Mouse (Mus musculus) B cell, adult 2 months (primary cell): ENCODE measurements around the gene Drosha.
"Not testable (repeated sequence)": the region's sequence is repeated elsewhere in the genome, so short reads cannot be mapped to it uniquely, and the experiment has no call there.

Source experiments
- DNase-seq, 2 experiments: peaks; one replicate each; pipeline ENCODE4 v3.0.0; 2022

Drosha gene

DNA sequence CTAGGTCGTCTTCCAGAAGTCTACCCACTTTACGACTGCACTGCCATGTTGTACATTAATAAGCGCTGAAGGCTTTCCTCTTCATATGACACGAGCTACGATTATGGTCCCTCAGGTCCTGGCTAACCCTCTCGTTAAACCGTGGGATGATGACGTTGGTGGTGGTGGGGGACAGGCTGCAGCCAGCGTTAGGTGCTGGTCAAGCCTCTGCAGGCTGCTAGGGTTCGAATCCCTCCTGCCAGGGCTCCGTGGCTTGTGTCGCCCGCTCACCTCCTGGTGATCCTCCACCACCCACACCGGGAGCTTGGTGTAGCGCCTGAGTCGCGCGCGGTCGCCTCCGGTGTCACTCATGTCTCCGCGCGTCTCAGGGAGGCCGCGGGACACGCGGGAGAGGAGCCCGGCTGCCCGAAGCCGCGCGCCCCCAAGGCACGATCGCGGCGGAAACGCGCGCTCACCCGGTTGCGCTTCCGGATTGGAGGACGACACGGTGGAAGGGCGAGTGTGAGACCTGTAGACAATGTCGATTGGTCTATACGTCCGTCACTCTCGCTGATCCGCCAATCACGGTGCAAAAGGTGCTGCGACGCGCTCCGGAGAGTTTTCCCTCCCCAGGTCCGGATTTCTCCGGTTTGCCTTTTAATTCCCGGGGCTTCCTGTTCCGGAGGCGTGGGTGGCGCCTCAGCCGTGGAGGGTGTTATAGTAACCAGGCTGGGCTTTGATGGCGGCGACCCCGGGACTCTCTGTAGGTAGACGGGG lies at the start of gene Drosha, which contains the start of gene 6030458C11Rik:
Drosha (plus strand) TSS at position 619 of the 756 bp plus-strand sequence.
6030458C11Rik (minus strand) TSS at position 453 of the 756 bp plus-strand sequence.
- DNase-seq = peak; percentile 91

DNA sequence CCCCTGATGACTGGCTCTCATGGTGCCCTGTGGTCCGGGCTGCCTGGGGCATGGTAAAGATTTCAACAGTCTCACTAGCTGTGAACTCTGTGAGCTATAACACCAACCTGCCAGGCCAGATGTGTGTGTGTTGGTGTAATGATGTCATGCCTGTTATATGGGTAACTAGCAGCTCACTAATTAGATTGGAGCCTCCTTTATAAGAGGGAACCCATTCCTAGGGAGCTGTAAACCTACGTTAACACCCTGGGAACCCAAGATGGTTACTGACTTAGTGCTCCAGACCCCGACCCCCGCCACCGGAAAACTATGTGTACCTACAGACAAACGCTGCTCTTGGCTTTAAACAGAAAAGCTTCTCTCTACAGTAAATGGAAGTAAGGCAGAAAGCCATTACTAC lies 43.3 kb upstream of the Drosha start:
- no peak for DNase-seq

- DNase-seq = no peak
Measured at GRCm38 (mm10) chr15:12781729-12782326, 42.8 kb upstream of the Drosha start.

DNA sequence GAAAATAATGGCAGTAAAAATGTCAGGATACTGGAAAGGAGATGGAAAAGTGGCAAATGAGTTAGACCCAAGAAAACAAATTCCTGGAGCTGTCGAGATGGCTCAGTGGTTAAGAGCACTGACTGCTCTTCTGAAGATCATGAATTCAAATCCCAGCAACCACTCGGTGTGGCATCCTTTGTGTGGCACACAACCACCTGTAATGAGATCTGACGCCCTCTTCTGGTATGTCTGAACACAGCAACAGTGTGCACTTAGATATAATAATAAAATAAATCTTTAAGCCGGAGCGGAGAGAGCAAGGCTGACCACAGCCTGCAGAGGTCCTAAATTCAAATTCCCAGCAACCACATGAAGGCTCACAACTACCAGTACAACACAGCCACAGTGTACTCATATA lies 36.1 kb upstream of the Drosha start:
- no peak for DNase-seq

GRCm38 (mm10) chr15:12789406-12789867 lies 35.2 kb upstream of the Drosha start:
- DNase-seq = no peak

GRCm38 (mm10) chr15:12794311-12794710 lies 30.3 kb upstream of the Drosha start:
- DNase-seq = no peak

- peak; percentile 70 to 75 for DNase-seq
Measured at GRCm38 (mm10) chr15:12795457-12795894, 29.1 kb upstream of the Drosha start.

DNA sequence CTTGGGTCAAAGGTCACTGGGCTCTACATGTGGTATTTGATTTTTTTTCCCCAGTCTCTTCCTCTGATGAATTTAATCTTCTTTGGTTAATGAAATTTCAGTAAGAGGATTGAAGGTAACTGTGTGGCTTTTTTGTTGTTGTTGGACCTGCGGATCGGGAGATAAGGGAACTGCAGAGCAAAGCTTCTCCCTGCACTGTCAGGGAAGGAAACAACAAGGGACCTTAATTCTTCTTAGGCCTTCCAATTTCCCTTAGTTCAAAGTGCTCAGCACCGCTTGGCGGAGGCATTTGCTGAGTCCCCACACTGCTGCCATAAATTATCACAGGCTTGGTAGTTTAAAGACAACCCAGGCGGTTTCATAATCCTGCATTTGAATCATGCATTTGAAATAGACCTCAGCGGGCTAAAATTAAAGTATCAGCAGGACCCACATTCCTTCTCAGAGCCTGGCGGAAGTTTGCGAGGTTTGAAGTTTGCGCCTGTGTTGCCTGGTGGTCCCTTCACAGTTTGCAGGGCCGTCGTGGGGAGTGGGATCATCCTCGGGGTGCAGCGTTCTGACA lies 28.6 kb upstream of the Drosha start:
- no peak for DNase-seq

DNA sequence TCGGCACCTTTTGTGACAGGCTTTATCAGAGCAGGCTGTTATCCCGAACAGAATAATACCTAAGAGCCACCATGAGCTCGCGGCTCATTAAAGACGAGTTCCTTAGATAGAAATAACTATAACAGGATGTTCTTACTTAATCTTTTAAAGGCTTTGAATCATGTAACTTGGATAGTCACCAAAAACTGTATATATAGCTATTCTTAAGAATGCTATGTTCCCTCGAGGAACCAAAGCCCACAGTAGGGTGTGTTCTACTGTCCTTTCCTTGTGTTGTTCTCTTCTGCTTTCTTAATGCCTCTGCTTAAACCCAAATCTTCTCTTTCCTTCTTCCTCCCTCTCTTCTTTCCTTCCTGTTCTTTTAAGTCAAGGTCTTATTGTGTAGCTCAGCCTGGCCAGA lies 26.6 kb upstream of the Drosha start:
- no peak for DNase-seq

DNA sequence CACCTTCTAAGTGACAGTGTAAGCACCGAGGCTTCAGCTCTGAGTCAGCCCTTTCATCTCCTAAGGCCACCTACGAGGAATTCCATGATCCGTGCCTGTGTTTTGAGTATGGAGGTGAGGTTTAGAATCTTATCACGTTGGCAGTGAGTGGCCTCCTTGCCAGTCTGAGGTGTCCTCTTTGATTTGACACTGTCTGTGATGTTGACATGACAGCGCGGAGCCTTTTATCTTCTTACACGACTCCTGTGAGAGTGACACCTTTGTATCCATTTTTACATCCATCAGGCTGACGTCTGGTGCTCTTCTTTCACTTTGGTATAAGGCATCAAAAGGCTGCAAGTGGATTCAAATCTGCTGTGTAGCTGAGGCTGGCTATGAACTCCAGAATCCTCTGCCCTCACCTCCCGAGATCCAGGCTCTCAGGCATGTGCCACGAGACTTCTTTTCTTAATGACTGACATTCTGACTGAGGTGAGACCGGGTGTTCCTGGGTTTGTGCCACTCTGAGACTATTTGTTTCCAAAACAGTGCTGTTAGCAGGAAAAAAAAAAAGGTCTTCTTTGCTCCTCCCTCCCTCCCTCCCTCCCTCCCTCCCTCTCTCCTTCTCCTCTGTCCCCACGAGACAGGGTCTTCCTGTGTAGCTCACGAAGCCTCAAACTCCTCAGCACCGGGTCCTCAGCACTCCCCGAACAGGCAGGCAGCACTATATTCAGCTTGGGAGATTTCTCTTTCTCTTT lies 24.0 kb upstream of the Drosha start:
- no peak for DNase-seq

GRCm38 (mm10) chr15:12801142-12801506 lies 23.5 kb upstream of the Drosha start:
- not testable (repeated sequence) for DNase-seq

DNA sequence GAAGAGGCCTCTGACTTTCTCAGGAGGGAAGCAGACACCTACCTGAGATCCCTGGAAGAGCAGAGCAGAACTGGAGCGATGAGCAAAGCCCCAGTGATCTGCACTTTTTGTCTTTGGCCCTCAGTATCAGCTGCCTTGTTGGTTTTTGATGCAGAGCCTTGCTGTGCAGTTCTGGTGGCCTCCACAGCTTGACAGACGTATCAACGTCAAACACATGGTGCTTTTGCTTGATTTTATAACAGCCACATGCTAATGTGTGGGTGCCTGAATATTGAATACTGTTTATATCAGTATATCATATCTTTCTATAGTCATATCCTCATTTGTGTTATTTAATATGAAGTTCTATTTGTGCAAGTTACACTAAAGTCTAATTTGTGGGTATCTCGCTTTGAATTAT lies 19.5 kb upstream of the Drosha start:
- no peak for DNase-seq

DNA sequence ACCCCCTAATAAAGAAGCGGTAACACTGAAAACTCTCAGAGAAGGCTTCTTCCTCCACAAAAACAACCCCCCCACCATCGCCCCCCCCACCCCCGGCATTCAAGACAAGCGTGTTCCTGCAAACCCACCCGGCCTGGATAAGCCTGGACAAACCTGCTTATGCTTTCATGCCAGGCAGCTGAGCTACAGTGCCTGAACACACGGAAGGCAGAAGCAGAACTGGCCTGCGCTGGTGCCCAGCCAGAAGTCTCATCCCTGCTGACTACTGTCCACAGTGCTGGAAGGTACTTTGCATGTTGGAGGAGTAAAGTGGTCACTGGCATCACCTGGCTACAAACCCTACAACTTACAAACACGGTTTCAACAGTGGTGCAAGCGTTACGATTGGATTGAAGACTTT lies 17.5 kb upstream of the Drosha start:
- no peak for DNase-seq

- DNase-seq = no peak
Measured at GRCm38 (mm10) chr15:12809305-12809704, 15.3 kb upstream of the Drosha start.

DNA sequence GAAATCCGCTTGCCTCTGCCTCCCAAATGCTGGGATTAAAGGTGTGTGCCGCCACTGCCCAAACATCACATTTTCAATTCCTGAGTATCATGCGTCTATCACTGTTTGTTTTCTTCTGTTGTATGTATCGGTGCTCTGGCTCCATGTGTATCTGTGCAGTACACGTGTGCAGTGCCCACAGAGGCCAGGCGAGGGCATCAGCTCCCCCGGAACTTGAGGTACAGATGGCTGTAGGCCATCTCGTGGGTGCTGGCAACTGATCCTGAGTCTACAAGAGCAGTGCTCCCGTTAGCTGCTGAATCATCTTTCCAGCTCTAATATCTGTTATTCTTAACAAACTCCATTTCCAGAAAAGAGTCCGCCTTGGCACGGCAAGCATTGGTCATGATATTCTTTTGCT lies 12.0 kb upstream of the Drosha start:
- DNase-seq = no peak

DNA sequence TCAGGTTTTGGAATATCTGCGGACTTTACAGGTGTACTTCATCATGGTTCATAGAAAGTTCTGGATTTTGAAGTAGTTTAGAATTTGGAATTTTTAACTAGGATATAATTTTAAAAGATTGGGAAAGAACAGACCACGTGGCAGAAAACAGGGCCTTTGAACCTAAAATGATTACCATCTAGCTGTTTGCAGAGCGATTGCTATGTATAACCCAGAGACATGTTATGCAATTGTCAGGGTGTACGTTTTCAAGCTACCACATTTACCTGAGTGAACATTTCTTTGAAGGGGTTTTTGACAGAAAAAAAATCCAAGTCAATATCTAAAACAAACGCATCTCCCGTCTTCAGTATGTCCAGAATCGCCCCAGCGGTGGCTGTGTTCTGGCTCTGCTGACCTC lies 7.0 kb upstream of the Drosha start:
- no peak for DNase-seq

DNA sequence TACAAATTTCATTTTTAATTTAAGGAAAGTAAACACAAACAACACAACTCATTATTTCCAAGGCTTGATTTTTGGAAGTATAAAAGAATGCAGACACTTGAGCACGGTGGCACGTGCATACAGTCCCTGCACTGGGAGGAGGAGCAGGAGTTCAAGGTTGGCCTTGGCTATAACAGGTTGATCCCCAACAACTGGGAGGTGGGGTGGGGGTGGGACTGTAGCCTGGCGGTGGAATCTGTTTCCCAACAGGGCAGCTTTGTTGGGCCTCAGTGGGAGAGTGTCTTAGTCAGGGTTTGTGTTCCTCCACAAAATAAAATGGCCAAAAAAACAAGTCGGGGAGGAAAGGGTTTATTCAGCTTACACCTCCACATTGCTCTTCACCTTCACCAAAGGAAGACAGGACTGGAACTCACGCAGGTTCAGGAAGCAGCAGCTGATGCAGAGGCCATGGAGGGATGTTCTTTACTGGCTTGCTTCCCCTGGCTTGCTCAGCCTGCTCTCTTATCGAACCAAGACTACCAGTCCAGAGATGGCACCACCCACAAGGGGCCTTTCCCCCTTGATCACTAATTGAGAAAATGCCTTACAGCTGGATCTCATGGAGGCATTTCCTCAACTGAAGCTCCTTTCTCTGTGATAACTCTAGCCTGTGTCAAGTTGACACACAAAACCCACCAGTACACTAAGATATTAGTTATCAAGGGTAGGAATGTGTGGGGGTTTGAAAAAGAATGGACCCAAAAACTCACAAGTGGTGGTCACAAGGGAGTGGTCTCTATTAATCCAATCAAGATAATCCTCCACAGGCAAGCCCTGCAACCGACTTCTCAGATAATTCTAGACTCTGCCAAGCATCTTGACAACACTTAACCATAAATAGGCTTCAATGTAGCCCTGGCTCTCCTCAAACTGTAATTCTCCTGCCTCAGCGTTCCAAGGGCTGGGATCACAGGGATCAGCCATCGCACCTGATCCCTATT lies 1.9 kb upstream of the Drosha start:
- DNase-seq = no peak

DNA sequence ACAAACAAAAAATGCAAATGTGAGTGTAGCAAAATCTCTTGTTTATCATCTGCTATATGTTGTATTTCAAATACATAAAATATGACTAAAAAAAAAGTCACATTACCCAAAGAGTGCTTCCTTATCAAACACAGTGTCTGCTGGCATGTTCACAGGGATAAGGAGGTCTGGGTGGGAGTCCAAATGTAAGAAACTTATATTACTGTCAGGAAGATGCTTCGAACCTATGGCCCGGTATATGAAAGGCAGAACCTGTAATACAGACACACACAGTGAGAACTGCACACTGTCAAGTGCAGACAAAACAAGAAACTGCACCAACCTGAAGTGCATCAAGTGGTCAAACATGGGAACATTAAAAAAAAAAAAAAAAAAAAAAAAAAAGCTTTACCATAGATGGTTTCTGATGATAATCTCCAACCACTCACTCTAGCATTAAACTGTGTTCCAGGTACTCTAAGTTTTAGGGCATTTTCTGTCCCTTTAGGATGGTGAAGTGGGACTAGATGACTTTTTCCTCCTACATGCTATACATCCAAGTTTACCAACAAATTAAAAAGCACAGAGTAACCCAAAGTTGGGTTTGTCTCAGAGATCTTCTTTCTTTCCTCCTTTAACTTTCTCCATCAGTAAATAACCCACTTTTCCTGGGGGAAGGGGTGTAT lies 1.0 kb upstream of the Drosha start:
- DNase-seq = no peak

- peak in 1 of 2 experiments; percentile 59 for DNase-seq
Measured at GRCm38 (mm10) chr15:12824965-12825364, 350 bp downstream of the Drosha start.

DNA sequence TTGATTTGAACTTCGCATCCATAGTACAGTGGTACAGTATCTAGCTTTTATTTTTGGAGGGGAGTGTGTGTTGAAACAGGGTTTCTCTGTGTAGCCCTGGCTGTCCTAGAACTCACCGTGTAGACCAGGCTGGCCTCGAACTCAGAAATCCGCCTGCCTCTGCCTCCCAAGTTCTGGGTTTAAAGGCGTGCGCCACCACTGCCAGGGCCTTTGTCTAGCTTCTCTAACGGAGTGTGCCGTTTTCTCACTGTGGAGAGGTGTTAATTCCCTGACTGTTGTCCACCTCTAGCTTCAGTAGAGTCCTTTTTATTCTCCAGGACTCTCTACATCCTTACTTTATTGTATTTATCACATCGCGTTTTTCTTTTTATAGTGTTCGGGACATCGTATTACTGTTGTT lies 793 bp downstream of the Drosha start:
- no peak for DNase-seq

GRCm38 (mm10) chr15:12829878-12830277 lies 5.3 kb downstream of the Drosha start:
- DNase-seq = no peak

GRCm38 (mm10) chr15:12832599-12832998 lies 8.0 kb downstream of the Drosha start:
- DNase-seq = no peak
